Mouse (Mus musculus) frontal cortex, postnatal 14 days (tissue): ENCODE measurements around the gene Neurog1.

Experiments used
- DNase-seq, 2 experiments: peaks; one replicate each; pipeline ENCODE4 v3.0.0; 2022; ENCODE audit warnings: low spot score in 2 of 2

Neurog1 gene

DNA sequence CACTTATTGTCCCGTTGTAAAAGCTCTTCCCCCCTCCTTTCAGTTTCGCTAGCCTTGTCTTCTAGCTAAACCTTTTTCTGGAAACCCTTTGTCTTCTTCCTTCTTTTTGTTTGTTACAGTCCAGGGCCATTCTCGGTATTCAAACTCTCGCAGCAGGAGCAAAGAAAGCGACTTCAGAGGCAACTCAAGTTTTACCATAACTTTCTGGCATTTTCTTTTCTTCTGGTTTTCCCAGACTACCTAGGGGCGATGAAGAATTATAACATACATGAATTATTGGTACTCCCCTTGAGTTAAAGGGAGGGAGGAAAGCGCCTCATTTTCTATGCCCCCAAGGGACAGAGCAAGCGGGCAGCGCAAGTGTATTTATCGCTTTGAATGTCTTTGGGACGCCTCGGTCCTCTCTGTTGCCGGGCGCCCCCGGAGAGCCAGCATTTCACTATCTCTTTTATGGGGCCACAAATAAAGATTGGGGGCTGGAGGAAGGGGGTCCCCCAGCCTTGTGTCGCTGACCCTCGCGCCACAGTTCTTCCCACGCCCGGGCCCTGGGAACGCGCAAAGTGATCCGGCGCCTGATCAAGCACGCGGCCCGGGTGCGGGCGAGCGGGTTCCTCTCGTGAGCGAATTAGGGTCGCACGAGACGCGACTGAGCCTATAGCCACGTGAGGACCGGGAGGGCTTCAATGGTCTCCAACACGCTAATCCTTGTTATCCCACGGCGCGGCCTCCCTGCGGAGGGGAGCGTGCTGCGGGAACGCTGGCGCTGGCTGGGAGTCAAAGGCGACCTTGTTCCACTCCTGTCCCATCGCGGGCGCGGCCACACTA lies 6.4 kb upstream of the Neurog1 start:
- DNase-seq = no peak

DNA sequence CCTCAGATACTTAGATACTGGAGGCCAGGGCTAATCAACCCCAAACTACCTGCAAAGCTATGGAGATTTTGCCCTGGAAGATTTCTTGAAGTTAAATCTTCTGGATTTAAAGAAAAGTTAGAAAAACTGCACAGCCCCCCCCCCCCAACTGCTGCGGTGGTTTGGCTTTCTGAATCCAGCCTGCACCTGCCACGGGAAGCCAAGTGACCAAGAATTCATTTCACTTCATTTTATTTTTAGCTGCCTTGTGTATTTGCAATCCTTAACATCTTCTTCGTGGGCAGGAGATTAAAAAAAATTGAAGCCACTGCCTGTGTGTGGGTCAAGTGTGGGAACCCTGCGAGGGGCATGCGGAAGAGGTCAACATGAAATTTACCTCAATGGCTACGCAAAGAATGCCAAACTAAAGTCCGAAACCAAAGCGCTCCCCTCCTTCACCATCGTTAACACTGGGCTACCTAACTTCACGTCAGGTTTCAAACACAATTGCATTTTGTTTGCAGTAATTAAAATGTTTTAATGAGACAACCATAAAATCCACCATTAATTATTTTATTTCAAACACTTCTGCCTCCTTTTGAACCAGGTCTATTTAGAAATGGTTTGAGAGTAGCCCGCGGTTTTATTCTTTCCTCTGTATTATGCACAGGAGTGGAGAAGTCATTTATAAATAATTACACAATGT lies 5.6 kb upstream of the Neurog1 start:
- no peak for DNase-seq

DNA sequence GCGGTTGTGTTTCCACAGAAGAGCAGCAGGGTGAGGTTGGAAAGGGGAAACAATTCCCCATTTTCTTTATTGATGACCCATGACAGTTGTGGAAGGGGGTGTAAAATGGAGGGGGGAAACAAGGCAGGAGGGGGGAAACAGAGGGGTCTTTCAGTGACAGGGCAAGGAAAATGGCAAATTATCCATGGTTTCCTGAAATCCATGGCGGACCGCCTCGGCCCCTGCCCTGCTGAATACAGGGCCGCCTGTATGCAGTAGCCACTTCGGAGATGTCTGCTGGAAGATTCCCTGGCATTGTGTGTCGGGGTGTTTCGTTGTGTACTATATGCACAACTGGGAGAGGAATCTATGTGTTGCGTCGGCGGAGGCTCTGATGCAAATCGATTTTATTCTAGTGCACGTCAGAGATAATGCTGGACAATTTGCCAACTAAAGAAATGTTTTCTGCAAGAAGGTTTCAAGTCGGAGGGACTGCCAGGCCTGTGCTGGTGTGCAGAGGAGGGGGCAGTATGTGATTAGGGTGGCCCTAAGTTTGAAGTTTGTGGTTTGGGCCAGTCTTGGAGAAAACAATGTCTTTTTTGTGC lies 4.8 kb upstream of the Neurog1 start:
- DNase-seq = no peak

DNA sequence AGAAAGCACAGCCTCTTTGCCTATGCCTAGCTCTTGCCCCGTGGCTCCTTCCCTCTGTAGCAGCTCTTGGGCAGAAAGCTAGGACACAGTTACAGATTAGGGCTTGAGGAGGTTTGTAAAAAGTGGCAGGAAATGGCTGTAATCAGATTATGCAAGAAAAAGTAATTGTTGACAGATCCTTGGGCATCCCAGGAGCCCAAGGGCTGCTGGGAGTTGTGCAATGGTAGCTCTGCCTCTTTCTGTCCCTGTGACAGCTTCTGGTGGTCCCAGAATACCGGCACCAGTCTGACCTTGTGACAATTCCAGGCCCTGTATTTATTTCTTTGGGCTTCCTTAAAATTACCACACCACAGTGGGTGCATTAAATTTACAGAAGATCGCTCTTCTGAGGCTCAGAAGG lies 1.4 kb upstream of the Neurog1 start:
- DNase-seq = no peak

DNA sequence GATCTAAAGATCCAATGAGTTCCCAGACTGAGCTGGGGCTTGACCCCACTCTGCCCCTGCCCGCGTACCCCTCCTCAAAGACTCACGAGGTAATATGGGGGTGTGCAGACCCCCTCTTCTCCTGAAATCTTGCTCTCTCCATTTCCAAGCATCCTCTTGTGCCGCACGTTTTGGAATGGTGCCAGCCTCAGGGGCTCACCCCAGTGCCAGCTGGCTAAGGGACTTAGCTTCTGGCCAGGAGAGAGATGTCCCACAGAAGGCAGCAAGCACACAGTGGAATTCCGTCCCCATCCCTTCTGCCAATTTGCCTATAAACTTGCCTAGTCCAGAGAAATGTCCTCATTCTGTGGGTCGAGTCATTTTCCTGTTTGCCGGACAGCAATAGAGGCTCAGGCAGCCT lies 820 bp upstream of the Neurog1 start:
- no peak for DNase-seq

DNA sequence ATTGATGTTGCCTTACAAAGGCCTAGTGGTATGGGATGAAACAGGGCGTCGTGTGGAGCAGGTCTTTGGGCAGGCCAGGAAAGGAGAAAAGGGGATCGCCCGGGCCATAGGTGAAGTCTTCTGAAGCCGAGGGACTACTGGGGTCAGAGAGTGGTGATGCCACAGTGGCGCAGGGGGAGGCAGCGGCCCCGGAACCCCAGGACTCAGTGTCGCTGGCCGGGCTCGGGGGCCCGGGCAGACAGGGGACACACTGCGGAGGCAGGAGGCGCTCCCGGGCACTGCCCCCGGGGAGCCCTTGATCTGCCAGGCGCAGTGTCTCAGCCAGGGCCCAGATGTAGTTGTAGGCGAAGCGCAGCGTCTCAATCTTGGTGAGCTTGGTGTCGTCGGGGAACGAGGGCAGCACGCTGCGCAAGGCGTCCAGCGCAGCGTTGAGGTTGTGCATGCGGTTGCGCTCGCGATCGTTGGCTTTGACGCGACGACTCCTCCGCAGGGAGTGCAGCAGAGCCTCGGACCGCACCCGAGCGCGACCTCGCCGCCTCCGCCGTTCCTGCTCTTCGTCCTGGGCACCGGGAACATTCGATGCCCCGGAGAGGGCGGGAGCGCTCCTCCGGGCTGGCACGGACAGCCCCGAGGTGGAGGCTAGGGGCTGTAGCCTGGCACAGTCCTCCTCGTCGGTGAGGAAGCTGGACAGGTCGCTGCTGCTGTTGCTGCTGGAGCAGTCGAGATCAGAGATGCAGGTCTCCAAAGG lies 613 bp downstream of the Neurog1 start:
- DNase-seq = no peak

DNA sequence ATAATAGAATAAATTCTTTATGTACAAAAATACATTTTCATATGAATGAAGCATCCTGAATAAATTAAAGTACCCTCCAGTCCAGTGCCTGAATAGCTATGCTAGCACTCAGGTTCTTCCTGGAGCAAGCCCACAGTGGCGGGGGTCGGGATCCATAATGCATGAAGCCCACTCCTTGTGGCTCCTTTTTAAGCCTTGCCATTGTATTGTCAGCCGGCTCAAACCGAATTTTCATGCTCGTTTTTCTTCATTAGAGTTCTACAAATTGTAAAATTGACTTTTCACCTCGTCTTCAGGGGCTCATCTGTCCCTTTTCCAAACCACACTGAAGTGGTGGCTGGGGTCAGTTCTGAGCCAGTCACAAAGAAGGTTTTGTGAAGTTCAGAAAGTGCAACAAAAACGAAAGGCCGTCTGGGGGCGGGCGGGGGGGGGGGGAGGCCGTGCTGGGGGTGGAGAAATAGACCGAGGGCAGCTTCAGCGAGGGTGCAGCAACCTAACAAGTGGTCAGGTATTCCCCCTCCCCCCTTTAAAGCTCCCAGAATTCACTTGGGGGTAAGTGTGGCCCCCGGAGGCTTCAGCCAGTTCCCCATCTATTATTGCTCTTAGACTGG lies 1.3 kb downstream of the Neurog1 start:
- DNase-seq = no peak

DNA sequence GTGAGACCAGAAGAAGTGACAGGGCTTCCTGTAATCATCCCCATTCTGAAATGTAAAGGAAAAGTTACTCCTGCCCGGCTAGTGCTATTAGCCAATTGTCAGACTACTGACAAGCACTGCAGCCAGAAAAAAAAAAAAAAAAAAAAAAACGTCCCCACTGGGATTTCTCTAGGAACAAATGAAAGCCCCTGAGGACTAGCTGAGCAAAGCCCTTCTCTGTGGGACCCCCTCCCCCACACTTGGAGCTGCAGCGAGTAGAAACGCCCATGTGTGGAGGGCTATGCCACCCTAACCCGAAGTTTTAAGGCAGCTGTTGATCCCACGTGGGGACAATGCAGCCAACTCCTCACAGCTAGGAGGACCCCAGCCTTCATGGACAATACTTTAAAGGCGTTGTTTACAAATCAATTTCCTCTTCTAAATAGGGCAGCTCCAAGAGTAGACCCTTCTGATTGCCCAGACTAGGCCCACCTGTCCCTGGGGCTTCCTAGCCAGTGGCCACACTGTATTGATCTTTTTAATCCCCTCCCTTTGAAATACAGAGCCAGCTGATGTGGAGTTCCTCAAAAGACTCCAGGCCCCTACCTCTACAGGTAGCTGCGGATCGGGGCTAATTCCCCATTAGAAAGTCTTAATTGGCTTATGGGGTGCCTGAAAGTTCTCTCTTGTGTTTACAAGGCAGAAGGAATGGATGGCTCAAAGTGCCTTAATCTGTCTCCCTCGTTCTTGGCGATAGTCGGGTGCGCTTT lies 2.2 kb downstream of the Neurog1 start:
- no peak for DNase-seq

DNA sequence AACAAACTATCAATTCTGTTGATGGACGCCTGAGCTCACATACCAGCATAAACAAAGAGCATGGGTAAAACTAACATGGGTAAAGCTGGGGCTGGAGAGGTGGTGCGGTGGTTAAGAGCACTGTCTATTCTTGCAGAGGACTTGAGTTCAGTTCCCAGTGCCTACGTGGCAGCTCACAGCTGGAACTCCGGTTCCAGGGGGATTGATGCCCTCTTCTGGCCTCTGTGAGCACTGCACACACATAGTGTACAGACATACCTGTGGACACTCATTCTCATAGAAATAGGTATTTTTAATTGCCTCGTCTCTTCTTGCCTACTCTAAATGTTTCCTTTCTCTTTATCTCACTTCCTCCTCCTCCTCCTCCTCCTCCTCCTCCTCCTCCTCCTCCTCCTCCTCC lies 8.9 kb downstream of the Neurog1 start:
- DNase-seq = no peak

DNA sequence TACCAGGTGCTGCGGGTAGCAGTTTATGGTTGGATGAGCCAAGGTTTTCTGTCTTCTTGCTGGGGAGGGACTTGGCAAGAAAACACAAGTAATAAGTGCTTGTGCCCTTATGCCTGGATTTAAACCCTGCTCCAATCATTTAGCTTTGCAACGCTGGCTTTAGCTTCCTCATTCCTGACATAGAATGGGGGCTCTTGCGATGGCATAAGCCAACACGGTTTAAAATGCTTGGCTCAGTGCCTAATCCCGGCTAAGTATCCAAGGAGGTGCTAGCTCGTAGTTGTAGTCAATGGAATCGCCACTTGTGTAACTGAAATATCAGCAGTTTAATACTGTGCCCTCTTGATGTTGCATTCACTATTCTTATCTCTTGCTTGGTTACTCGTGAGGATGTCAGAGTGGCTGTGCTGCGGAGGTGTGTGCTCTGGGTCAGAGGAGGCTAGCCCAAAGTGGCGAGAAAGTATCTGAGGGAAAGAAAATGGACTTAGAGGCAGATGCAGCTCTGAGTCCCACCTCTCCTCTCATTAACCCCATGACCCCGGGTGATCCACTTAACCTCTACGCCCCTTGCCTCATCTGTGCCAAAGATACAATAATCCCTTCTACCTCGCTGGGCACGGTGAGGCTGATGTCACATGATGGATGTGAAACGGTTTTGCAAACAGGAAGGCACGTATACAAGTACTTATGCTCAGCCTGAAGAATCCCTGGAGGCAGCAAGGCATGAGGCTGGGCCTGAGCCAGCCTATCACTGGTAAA lies 11.8 kb downstream of the Neurog1 start:
- DNase-seq = no peak

DNA sequence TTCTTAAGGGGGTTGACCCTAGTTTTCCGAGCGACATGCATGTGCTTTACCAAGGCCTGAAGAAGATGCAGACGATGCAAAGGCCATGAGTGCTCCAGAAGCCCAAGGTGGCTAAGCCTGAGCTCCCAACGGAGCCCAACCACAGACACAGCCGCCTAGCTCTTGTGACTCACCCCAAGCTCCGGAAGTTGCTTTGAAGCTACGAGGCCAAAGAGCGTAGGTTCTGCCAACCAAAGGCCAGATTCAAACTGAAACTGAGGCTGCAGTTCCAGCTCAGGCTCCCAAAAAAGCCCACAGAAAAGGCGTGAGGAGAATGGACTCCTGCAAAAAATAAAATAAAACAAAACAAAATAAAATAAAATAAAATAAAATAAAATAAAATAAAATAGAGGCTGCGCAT lies 14.1 kb downstream of the Neurog1 start:
- DNase-seq = no peak

DNA sequence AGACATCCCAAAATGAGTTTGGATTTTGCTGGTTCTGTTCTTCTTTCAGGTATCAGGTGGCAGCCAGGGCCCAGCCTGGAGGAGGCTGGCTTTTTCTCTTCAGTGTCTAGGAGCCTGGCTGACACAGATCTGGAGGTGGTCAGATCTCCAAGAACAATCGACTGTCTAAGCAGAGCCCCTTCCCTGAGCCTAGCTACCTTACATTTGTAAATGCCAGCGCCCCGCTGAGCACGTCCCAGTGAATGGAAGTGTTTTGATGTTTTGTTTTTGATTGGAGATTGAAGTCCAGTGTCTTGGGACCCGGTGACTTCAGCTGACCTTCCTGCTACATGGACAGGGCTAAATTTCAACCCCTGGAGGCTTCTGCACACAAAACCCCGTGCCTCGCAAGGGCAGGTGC lies 15.8 kb downstream of the Neurog1 start:
- DNase-seq = no peak

DNA sequence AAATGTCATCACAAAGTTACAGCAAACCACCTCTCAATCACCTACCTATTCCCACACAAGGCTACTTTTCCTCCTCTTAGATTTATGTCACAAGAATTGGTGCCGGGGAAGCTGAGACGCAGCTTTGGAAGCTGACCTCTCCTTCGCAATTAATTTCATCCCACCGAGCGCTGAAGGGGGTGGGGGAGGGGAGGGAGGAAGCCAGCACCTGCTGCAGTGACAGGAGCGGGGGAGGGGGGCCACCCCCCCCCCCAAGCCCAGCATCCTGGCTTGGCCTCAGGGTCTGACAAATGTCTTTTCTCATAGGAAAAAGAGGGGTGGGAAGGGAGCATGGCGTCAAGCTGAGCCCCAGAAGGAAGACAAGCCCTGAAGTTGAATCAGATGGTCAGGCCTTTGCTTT lies 23.2 kb downstream of the Neurog1 start:
- no peak for DNase-seq

DNA sequence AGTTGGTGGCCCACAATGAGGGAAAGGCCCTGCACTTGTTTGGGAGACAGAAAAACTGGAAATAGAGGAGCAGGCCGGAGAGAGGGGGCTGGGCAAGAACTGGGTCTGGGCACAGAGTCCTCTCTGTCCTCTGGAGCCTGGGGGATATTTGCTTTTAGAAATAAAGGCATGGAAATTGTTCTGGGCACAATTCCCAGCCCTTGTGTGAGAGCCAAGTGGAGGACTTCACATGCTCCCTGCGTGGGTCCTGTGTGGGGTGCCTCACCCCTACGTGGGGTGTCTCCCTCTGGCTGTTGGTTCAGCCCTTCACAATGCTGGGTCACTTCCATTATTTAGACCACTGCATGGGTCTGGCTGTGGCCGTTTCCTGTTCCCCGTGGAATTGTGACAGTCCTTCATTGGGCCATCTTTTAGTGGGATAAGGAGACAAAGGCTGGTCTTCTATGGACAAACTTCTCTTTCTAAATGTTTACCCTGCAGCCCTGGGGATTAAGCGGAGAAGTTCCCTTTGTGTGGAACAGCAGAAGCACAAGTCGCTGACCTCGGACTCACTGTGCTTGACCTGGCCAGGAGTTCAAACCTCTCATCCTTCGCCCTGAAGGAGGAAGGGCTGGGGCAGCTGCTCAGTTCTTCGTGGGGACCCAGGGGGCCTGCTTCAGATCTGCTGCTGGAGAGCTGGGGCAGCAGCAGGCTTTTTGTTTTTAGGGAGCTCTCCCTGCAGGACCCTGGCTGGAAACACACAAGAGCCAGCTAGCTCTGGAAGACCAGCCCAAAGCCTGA lies 25.6 kb downstream of the Neurog1 start:
- peak in 1 of 2 experiments; percentile 62 for DNase-seq

DNA sequence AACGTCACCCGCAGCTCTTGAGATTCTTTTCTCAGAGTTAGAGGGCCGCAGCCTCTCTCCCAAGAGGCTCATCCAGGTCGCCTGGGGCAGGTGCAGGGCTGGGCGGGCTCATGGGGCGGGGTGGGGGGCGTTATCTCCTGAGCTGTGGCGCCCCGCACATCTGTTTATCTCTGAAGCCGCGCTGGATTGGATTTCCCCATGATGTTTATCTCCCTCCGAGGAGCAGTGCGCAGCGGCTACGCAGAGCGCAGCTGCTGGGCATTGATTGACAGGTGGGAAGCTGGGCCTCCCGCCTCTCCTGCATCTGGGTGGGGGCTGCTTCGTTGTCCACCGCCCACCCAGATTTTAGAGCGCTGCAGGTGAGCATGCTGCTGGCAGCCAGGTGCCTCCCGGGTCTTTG lies 28.3 kb downstream of the Neurog1 start:
- no peak for DNase-seq

DNA sequence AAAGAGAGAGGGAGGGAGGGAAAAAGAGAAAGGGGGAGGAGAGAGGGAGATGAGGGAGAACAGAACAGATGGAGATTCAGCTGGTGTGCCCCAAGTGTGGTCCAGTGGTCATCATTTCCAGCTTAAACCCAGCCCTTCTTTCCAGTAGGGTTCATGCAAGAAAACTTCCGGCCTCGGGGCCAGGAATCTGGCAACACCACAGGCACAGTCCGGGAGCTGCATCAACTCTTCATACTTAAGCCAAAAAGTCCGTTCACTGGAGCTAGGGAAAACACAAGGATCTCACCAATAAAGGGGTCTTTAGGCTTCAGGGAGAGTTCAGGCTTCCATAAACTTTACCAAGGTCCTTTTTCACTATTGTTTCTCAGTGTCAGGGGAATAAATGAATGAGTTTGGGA lies 29.1 kb downstream of the Neurog1 start:
- no peak for DNase-seq

DNA sequence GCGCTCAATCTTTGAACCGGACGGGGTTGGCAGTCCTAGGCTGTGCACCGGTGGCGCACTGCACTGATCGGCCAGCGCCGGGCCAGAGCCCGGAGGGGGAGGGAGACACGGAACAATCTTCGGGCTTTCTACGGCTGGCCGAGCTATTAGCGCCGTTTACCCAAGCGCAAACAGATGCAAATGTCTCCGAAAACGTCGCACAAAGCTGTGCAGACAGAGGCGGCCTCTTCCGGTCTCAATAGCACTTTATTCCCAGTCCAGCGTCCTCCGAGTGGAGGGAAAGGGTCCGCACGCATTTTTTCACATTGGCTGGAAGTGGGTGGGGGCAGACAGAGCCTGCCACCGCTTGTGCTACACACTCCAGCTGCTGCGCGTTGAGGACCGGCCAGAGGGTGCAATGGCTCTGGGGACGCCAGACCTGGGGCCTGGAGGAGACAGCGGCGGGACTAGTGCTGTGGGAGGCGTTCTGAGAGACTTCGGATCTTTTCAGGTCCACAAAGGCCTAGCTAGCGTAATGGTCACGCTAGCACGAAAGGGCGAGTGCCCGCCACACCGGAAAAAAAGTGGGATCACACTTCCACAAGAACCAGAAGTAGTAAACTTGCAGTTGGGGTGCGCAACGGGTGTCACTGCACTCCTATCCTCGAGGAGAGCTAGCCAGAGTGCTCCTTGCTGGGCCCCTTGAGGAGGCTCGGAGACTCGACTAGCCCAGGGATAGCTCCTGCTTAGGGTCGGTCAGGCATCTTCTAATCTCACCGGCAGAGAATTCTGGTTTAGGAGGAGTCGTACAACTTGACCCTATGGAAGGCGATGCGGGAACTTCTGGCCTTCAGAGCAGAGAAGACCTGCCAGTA lies 29.7 kb downstream of the Neurog1 start:
- peak in 1 of 2 experiments; percentile 37 for DNase-seq

DNA sequence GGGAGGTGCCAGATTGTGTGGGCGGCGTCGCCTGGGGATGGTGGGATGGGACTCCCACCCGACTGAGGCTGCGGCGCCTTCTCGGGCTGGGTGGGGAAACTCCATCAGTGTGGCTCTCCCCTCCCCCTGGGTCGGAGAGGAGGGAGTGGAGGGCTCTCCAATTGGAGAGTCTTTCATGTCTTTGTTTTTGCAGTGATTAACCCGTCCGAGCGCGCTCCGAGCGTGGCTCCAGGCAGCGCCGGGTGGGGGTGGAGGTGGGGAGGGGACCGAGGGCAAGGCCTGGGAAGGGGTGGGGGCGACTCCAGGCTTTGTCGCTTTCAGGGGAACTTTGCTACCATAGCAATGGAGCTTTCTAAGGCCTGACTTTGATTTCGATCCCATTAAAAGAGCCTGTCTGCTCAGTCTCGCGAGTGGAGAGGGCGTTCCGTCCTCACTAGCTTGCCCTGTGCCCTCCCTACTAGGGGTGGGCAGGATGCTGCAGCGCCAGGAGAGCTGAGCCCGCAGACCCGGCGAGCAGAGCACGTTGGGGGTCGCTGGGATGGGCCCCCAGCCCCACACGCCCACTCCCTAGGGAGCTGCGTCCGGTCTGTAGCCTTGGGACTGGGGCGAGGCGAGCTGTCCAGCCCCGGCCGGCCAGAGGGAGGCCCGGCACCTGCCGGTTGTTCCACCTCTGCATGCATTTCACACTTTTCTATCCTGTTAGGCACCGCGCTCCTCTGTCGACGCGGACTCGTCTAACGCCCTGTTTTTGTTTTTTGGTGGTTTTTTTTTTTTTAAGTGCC lies 30.6 kb downstream of the Neurog1 start:
- DNase-seq = peak in 1 of 2 experiments; percentile 41
